Mouse (Mus musculus) intestine, embryonic 16.5 days (tissue): ENCODE results near the gene Trim67. TPM values are rescaled to one million over a fixed set of nuclear protein-coding genes. Genes with fewer than 3 reads are reported as not detected.

ENCODE experiments used
- ATAC-seq: fragments of 200-750 bp; cut with Nextera tagmentation; 2 replicates; pipeline ENCODE4 v1.8.0; 2017; ENCODE audit warnings: moderate TSS enrichment, moderate library complexity
- H3K27ac ChIP-seq: fragments of 300-500 bp; sonication (generic); 2 replicates; pipeline ENCODE4 v1.5.1; 2014; ENCODE audit warnings: mild to moderate bottlenecking, low read length
- H3K27me3 ChIP-seq: fragments of 300-500 bp; sonication (generic); replicated peaks from 2 replicates; pipeline ENCODE4 v1.6.1; 2014; ENCODE audit warnings: low read length, control low read depth, mixed read lengths; ENCODE audit not compliant: control insufficient read depth, insufficient read depth
- H3K36me3 ChIP-seq: fragments of 300-500 bp; sonication (generic); 2 replicates; pipeline ENCODE4 v1.6.1; 2014; ENCODE audit warnings: low read length, control low read depth; ENCODE audit not compliant: control insufficient read depth, insufficient read depth
- H3K4me1 ChIP-seq: fragments of 300-500 bp; sonication (generic); 2 replicates; pipeline ENCODE4 v1.6.1; 2014; ENCODE audit warnings: low read length, control low read depth, mixed read lengths; ENCODE audit not compliant: control insufficient read depth, insufficient read depth
- H3K4me2 ChIP-seq: fragments of 300-500 bp; sonication (generic); 2 replicates; pipeline ENCODE4 v1.6.1; 2014; ENCODE audit warnings: low read depth, low read length, control low read depth
- H3K4me3 ChIP-seq: fragments of 300-500 bp; sonication (generic); 2 replicates; pipeline ENCODE4 v1.5.1; 2014; ENCODE audit warnings: mild to moderate bottlenecking, low read length
- H3K9ac ChIP-seq: fragments of 300-500 bp; sonication (generic); 2 replicates; pipeline ENCODE4 v1.6.1; 2014; ENCODE audit warnings: low read depth, low read length
- H3K9me3 ChIP-seq: fragments of 300-500 bp; sonication (generic); 2 replicates; pipeline ENCODE4 v1.6.1; 2016; ENCODE audit warnings: low read length, control low read depth; ENCODE audit not compliant: control insufficient read depth
- WGBS: fragments of 180-500 bp; shearing (Covaris S2); extraction: QIAGEN DNeasy Blood & Tissue Kit; methylation state at CpG from one replicate; pipeline ENCODE4 v1.1.7; 2014; 5-methylcytosine and 5-hydroxymethylcytosine counted together
- polyA plus RNA-seq: library from polyadenylated mRNA; unstranded; fragments of >200 nt; fragmentation: Nextera tagmentation; extraction: Ambion mirVana; gene quantifications from 2 replicates; pipeline ENCODE4 v1.2.1, GENCODE M21; 2015

The Trim67 gene
- polyA plus RNA-seq, 1 experiment from 2014 or later: 0.38 TPM

- no peak for ATAC-seq
- no peak overlapping the region for H3K4me2 ChIP-seq
- WGBS: 90% methylated on average over 1 of the region's 1 CpGs
- H3K36me3 ChIP-seq: peaks cover 45% of the 10 kb centered on the region
- no peaks in the 10 kb centered on the region for H3K4me1 ChIP-seq
- H3K27me3 ChIP-seq: no peaks in the 10 kb centered on the region
- no peak overlapping the region for H3K9ac ChIP-seq
- H3K27ac ChIP-seq: no peak overlapping the region
- no peak overlapping the region for H3K4me3 ChIP-seq
- peaks cover 24% of the 10 kb centered on the region for H3K9me3 ChIP-seq
Measured at GRCm38 (mm10) chr8:124853511-124853910, 60.6 kb downstream of the Trim67 start.

GRCm38 (mm10) chr8:124859466-124859865, 66.6 kb downstream of the Trim67 start:
- no peak overlapping the region for H3K4me2 ChIP-seq
- peaks cover 10% of the 10 kb centered on the region; the same call in 1 of the 2 replicates for H3K4me1 ChIP-seq
- H3K27me3 ChIP-seq: no peaks in the 10 kb centered on the region
- peaks cover 18% of the 10 kb centered on the region for H3K9me3 ChIP-seq
- peaks cover 46% of the 10 kb centered on the region for H3K36me3 ChIP-seq
- H3K4me3 ChIP-seq: no peak overlapping the region
- H3K9ac ChIP-seq: no peak overlapping the region
- ATAC-seq: no peak
- H3K27ac ChIP-seq: no peak overlapping the region

GRCm38 (mm10) chr8:124860188-124860587, 67.3 kb downstream of the Trim67 start:
- Histone ChIP-seq H3K9ac (no peak overlapping the region), H3K4me2 (no peak overlapping the region), H3K27ac (no peak overlapping the region), H3K27me3 (no peaks in the 10 kb centered on the region), H3K4me1 (peaks cover 13% of the 10 kb centered on the region; the same call in 1 of the 2 replicates), H3K4me3 (no peak overlapping the region), H3K9me3 (peaks cover 11% of the 10 kb centered on the region), H3K36me3 (peaks cover 39% of the 10 kb centered on the region)
- ATAC-seq: no peak
- 95% methylated on average over 3 of the region's 3 CpGs for WGBS

DNA sequence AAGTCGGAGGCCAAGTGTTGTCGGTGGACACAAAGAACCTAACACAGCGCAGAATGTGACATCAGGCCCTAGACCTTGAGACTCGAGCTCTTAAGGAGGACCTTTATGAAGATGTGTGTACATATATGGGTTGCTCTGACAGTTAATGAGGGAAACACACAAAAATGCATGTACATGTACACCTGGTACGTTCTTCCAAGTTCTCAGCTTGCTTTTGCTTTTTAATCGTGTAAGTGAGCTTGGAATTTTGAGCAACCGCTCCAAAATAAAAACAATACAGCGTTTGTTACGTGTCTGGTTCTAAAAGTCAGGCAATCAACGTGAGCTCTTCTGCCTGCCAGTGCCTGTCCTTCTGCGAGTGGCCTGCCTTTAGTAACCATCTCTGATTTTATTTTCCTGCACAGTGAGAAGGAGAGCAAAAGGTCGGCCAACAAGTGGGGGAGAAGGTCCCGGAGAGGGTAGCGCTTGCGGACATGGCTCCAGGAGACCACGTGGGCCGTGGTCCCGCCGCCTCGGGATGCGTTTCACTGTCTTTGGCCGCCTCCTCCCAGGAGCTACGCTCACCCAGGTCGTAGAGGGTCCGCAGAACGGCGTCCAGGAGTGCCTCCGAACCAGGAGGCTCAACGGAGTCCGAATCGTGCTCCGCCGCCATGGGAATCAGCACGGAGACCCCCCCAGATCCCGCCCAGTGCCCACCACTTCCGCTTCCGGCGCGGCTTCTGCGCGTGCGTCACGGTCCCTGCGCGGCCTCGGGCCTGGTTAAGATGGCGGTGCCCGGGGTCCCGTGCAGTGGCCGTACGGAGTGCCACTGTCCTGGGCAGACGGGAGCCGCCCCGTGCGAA, 69.7 kb downstream of the Trim67 start, which contains the start of the genes Gnpat and 2810004N23Rik:
Gene Gnpat (plus strand): TSS at position 713 of the 842 bp plus-strand sequence.
Gene 2810004N23Rik (minus strand): TSS at position 800 of the 842 bp plus-strand sequence.
- Histone ChIP-seq H3K4me1 (peaks cover 16% of the 10 kb centered on the region; the same call in 1 of the 2 replicates), H3K9ac (peak within 1 kb of the TSS; percentile 94), H3K4me2 (peak within 1 kb of the TSS; percentile 77), H3K27ac (peak within 1 kb of the TSS; percentile 89), H3K27me3 (no peaks in the 10 kb centered on the region), H3K4me3 (peak within 1 kb of the TSS; percentile 79), H3K36me3 (peaks cover 21% of the 10 kb centered on the region), H3K9me3 (no peaks in the 10 kb centered on the region; the same call in 1 of the 2 replicates)
- ATAC-seq: peak; percentile 98
- under 1% methylated on average over 55 of the region's 55 CpGs for WGBS

DNA sequence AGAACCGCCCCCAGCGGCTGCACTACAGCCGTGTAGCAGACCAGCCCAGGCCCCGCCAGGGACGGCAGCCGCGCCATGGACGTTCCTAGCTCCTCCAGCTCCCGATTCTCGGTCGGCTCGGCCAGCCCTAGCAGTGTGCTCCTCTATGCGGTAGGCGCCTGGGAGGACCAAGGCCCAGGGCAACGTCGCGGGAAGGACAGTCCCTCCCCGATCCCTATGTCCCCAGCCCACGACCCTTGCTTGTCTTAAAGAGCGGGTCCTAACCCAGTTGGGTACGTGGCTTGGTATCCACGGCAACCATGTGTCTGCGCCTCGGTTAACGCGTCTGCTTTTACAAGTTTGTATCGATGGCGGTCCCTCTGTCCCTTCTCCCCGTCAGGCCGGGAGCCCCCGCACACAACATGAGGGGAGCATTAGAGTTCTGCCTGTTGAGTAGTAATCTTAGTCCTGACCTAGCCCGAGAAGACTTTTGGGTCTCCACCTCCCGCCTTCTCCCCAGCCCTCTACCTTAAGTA, 70.3 kb downstream of the Trim67 start:
- H3K4me1 ChIP-seq: peaks cover 16% of the 10 kb centered on the region; the same call in 1 of the 2 replicates
- H3K4me3 ChIP-seq: peak overlapping the region; percentile 79
- under 1% methylated on average over 33 of the region's 33 CpGs for WGBS
- peak overlapping the region; percentile 89 for H3K27ac ChIP-seq
- H3K9ac ChIP-seq: peak overlapping the region; percentile 94
- H3K27me3 ChIP-seq: no peaks in the 10 kb centered on the region
- no peak; the same call in 1 of the 2 replicates for ATAC-seq
- peak overlapping the region; percentile 77 for H3K4me2 ChIP-seq
- H3K9me3 ChIP-seq: no peaks in the 10 kb centered on the region
- H3K36me3 ChIP-seq: peaks cover 15% of the 10 kb centered on the region

- ATAC-seq: no peak
- H3K9ac ChIP-seq: peak overlapping the region; percentile 94
- peak overlapping the region; percentile 89; the same call in 1 of the 2 replicates for H3K27ac ChIP-seq
- no peaks in the 10 kb centered on the region for H3K27me3 ChIP-seq
- peak overlapping the region; percentile 79 for H3K4me3 ChIP-seq
- peak overlapping the region; percentile 77 for H3K4me2 ChIP-seq
- H3K9me3 ChIP-seq: no peaks in the 10 kb centered on the region
- H3K36me3 ChIP-seq: peaks cover 11% of the 10 kb centered on the region
- WGBS: 9% methylated on average over 8 of the region's 8 CpGs
- peaks cover 16% of the 10 kb centered on the region; the same call in 1 of the 2 replicates for H3K4me1 ChIP-seq
Measured at GRCm38 (mm10) chr8:124863729-124864128, 70.8 kb downstream of the Trim67 start.

DNA sequence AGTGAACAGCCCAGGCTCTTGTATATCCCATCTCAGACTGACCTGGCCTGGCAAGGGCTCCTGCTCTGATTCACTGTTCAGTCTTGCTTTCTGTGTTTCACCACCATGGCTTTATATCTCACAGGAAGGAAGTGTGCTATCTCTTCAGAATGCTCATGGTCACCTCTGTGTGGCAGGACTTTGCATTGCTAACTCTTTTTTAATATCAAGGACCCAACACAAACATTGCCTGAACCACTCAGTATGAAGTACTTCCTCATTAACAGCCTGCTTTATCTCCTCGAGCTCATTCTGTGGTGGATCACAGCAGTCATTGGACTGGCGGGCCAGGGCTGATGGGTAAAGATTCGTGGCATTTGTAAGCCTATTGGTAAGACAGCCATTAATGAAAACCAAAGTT, 73.8 kb downstream of the Trim67 start:
- H3K27me3 ChIP-seq: no peaks in the 10 kb centered on the region

GRCm38 (mm10) chr8:124867126-124867525, 74.2 kb downstream of the Trim67 start:
- Histone ChIP-seq H3K9me3 (no peaks in the 10 kb centered on the region), H3K4me1 (peaks cover 11% of the 10 kb centered on the region; the same call in 1 of the 2 replicates), H3K4me3 (no peak overlapping the region), H3K9ac (no peak overlapping the region), H3K36me3 (0 out of 2 replicates have a peak, but pooled peaks cover 3% of the 10 kb centered on the region), H3K27ac (no peak overlapping the region), H3K4me2 (no peak overlapping the region), H3K27me3 (no peaks in the 10 kb centered on the region)
- WGBS: 52% methylated on average over 2 of the region's 2 CpGs
- no peak for ATAC-seq

More for the DNA sequence above, 73.8 kb downstream of the Trim67 start:
- H3K4me3 ChIP-seq: no peak overlapping the region
- no peak overlapping the region for H3K4me2 ChIP-seq
- no peak overlapping the region for H3K27ac ChIP-seq
- H3K4me1 ChIP-seq: peaks cover 13% of the 10 kb centered on the region; the same call in 1 of the 2 replicates
- ATAC-seq: no peak
- no peaks in the 10 kb centered on the region for H3K9me3 ChIP-seq
- WGBS: 75% methylated on average over 3 of the region's 3 CpGs
- no peaks in the 10 kb centered on the region for H3K36me3 ChIP-seq
- no peak overlapping the region for H3K9ac ChIP-seq

DNA sequence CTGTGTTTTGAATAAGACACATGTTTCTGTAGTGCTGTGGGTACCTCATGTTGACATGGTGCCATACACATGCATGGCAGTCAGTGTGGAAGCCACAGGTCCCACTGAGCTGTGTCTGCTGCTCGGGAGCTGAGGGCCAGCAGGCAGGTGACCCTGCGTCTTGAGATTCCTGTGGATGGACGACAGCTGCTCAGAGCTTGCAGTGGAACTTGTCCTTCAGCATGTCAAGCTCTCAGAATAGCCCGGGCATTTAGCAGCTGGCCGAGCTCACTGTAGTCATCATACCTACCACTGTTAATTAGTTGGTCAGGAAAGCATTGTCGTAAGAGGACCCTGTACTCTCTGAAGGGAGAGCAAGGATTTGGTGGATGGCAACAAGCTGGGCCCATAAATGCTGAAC, 76.8 kb downstream of the Trim67 start:
- Histone ChIP-seq H3K27me3 (no peaks in the 10 kb centered on the region), H3K4me1 (peaks cover 6% of the 10 kb centered on the region; the same call in 1 of the 2 replicates), H3K4me2 (no peak overlapping the region), H3K36me3 (0 out of 2 replicates have a peak, but pooled peaks cover 3% of the 10 kb centered on the region), H3K9me3 (no peaks in the 10 kb centered on the region), H3K27ac (no peak overlapping the region), H3K4me3 (no peak overlapping the region), H3K9ac (no peak overlapping the region)
- no peak for ATAC-seq
- 72% methylated on average over 6 of the region's 6 CpGs for WGBS
